Mouse (Mus musculus) regulatory T cell (primary cell): Measurements from ENCODE around the gene Ppfia2.

Experiments used
- in situ Hi-C: fragments of 300-600 bp; cut with MboI, MseI; formaldehyde crosslinking; loops from one replicate; pipeline ENCODE4 v1.15.1; 2025; ENCODE audit warnings: high pct_unique_total_duplicates

The Ppfia2 gene

DNA sequence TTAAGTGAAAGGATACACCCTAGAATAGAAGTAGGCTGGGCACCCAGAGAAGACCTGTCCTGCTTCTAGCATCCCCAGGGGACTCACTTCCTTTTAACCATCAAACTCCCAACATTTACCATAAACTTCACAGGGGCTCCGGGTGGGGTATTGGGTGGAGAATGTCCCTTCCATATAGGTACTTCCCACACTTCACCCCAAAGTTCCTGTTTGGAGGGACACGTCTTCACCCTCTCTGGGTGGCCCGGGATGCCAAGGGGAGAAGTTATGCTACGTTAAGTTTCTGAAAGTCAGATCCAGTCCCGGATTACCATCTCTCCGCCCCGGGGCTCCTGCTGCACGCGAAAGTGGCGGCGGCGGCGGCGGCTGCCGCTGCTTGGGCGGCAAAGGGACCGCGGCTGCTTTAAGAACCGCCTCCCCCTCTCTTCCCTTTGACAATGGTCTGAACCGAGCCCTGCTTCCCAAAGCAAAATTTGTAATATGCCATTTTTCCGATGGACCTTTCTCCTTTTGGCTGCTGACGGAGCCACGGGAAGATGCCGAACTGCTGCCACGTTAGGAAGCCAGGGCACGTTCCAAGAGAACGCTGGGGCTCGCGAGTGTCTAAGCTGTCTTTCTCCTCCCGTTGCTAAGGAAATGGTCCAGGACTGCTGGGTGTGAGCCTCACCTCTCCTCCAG is at the start of gene Ppfia2:
TSS of gene Ppfia2 (plus strand) at position 485 of the 678 bp plus-strand sequence.
- in situ Hi-C loops = no loop called here

DNA sequence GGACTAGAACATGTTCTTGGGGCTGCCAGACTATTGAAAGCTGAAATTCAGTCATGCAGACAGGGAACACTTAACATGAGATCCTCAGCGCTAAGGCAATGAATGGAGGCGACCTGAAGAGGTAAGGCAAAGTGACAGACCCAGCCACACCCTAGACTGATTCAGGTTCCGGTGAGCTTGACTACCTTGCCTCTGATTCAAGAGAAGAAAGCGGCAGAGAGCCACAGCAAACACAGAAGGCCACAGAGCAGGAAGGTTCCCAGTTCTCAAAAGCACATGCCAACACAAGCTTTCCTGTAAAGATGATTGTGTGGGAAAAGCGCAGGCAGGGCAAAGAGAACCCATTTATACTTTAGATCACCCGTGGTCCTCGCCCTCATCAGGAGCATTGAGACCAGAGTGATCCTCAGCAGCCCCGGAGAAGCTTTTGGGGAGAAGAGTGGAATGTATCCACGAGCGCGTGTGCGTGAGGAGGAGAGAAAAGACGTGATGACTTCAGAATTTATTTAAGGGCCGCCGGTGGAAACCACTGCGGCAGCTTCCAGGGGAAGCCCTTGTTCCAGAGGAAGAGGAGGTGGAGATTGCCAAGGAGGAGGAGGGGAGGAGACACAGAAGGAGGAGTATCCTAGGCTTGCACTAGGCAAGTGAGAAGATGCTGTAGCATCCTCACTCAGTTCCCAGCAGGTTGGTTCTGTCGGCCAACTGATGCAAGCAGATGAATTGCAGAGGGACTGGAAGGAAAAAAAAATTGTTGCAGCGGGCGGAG is 1.0 kb upstream of the Ppfia2 start:
- in situ Hi-C loops = no loop called here

DNA sequence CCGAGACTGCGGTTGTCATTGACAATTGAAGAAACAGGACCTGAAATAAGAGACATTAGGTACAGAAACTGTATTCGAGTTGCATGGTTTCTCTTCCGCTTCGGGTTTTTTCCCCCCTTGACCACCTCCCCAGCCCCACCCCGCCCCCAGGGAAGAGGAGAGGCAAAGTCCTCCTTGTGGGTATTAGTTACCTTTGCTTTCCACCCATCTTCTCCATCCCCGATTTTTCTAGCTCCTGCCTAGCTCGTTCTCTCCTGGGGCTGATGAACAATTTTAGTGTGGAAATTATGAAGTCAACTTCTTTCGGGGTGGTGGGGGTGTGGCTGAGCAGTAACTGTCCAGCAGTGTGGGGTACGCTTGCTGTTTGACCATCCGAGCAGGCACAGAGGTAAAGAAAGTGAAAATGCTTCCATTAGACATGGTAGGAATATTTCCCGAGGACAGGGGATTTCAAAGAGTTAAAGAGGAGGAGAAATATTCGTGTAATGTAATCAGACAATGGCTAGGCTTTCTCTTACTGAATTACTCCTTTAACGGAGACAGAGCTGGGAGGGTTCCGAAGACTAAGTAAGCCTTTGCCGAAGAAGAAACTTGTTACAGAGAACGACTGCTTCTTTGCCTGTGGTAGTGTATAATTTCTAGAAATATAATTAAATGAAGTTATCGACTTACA is 530 bp downstream of the Ppfia2 start:
- in situ Hi-C loops = no loop called here

DNA sequence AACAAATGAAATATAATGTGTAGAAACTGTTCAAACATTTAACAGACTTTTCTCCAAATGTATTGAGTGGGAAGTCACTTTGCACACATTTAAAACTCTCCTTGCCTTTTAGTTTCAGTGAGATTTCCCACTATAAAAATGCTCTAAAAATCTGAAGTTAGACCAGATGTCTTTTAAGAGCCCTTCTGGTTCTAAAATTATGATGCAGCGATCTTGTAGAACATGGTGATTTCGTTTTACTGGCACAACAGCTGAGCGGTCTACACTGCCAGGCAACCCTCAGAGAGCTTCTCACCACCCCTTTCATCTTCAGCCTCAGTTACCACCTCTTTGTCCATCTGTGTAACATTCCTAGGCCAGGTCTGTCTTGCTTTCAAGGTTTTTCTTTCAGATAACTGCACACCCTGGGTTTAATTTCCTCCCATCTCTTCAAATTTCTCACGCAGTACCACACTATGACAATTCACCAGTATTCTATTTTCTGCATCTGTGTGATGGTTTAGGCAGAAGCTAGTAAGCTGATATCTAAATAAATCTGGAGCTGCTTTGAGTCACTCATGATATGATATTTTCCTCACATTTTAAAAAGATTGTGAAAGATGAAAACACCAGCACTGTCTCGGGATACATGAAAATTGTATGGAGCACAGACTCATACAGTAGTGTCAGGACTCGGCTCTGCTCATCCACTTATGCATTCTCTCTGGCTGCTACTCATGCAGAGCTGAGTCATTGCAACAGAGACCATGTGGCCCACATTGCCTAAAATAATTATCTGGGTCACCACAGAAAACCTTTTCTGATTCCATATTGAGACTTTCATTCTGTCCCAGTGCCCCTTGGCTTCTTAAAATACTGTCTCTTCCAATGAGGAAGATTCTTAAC is 39.4 kb downstream of the Ppfia2 start:
- in situ Hi-C loops = no loop called here

- in situ Hi-C loops = no loop called here
These were observed 95.9 kb downstream of the Ppfia2 start for GRCm38 (mm10) chr10:106566036-106566435.

DNA sequence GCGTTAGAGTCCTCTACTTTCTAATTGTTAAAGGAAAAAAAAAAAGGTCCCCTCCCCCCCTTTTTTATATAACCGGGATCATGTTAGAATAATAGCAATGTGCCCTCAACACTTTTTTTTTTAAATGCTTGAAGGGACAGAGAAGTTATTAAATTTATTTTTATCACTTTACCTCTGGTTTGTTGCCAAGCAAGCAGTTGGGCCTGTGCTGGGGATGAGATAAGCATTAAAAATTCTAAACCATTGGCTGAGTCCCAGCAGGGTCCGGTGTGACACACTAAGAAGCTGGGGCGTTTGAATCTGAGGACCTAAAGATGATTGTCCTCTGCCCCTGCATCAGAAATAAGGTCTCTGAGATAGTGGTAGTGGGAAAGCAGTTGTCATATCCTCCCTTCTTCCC is 114.9 kb downstream of the Ppfia2 start:
- in situ Hi-C loops = no loop called here

GRCm38 (mm10) chr10:106585476-106586080 is 115.4 kb downstream of the Ppfia2 start:
- in situ Hi-C loops = no loop called here

DNA sequence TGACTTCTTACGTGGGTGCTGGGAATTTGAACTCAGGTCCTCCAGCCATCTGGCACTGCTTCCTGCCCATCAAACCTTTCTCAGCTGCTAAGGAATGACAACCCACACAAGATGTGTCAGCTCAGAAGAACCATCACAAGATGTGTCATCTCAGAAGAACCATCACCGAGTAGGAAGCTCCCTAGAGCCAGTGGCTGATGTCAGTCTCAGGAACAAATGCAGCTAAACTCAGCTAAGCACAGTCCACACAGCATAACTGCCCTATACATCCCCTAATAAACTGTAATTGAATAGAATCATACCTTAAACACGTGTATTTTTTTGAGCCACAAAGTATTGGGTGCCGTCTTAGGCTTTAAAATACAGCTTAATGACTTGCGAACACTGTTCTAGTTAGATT is 117.7 kb downstream of the Ppfia2 start:
- in situ Hi-C loops = no loop called here

- in situ Hi-C loops = loop anchor here (10.0 kb wide), 1 partner anchor 726 kb away; no protein-coding TSS in a partner anchor
These were observed 120.8 kb downstream of the Ppfia2 start for GRCm38 (mm10) chr10:106590944-106591343.

GRCm38 (mm10) chr10:106596976-106597375 is 126.8 kb downstream of the Ppfia2 start:
- in situ Hi-C loops = loop anchor here (10.0 kb wide), 1 partner anchor 732 kb away; no protein-coding TSS in a partner anchor

- in situ Hi-C loops = loop anchor here (10.0 kb wide), 1 partner anchor 1471 kb away; no protein-coding TSS in a partner anchor
These were observed 133.3 kb downstream of the Ppfia2 start for GRCm38 (mm10) chr10:106603319-106603898.

DNA sequence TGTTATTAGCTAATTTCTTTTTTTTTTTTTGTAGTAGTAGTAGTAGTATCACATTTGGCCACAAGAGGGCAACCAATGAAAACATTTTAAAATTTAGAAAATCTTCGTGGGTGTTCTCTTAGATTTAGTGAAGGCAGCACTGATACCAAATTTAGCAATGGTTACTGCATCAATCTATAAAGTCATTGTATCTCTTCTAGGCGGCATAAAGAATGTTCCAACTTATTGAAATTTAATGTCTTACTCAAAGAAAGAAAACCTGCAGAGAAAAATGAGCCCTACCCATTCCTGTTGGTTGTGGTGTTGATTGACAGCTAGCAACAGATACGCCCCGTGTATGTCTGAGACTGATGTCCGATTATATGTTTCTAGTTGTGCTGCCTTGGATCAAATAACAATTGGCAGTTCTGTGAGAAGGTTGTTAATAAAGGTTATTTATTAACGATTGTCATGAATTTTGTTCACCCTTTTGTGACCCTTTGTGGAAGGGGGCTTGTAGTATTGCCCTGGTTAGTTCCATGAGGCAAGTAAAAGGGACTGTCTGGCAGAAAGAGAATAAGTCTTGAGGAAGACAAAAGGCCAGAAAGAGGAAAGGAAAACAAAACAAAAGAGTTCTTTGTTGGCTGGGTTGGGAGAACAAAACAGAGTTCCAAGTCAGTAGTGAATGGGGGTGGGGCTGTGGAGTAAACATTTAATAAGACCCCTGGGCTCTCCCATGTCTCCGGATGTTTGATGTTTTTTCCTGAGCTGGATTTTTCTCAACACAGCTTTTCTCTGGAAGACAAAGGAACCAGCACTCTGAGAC is 139.2 kb downstream of the Ppfia2 start:
- in situ Hi-C loops = loop anchor here (10.0 kb wide), 1 partner anchor 1465 kb away; no protein-coding TSS in a partner anchor

DNA sequence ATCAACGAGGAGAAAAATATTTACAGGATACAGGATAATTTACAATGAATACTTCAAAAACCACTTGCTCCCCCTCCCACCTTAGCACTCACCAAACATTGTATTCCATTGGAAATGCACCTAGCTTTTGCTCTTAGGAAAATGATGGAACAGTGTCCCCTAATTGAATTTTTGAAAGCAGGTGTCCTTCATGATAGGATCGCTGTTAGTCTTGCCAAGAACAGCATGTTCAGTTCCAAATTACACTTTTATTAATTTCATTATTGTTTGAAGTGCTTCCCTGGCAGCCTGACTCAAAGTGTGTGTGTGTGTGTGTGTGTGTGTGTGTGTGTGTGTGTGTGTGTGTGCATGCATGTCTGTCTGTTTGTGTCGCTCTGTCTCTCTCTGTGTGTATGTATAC is 140.1 kb downstream of the Ppfia2 start:
- in situ Hi-C loops = no loop called here

DNA sequence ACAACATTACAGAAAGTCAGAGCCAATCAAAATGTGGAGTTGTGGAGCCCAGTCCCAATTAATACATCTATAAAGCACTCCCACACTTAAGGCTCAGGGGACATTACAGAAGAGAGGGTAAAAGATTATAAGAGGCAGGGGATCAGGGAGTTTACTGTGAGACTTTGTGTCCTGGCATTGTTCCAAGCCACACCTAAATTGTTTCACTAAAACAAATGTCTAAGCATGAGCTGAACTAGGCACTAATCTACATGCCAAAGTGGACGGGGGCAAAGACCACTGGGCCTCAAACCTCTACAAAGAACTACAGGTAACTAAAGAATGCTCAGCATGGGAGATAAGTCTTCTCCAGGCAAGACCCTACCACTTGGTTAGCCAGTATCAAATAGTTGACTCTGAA is 148.1 kb downstream of the Ppfia2 start:
- in situ Hi-C loops = no loop called here

DNA sequence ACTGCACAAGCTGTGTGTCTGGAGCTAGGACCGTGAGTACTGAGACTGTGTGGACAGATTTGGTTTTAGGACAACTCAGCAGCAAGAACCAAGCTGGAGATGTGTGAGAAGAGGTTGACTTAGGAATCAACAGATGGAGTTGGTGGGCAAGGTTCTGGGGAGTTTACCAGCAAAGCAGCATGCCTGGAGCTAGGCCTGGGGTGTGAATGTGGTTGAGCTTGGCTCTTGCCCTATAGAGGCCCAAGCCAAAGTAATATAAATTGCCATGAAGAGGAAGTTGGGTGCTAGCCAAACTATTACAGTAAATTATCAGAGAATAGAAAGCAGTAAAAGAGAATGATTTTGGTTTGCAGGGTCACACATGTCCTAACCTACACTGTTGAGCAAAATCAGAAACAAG is 150.8 kb downstream of the Ppfia2 start:
- in situ Hi-C loops = no loop called here

GRCm38 (mm10) chr10:106623342-106623741 is 153.2 kb downstream of the Ppfia2 start:
- in situ Hi-C loops = no loop called here

DNA sequence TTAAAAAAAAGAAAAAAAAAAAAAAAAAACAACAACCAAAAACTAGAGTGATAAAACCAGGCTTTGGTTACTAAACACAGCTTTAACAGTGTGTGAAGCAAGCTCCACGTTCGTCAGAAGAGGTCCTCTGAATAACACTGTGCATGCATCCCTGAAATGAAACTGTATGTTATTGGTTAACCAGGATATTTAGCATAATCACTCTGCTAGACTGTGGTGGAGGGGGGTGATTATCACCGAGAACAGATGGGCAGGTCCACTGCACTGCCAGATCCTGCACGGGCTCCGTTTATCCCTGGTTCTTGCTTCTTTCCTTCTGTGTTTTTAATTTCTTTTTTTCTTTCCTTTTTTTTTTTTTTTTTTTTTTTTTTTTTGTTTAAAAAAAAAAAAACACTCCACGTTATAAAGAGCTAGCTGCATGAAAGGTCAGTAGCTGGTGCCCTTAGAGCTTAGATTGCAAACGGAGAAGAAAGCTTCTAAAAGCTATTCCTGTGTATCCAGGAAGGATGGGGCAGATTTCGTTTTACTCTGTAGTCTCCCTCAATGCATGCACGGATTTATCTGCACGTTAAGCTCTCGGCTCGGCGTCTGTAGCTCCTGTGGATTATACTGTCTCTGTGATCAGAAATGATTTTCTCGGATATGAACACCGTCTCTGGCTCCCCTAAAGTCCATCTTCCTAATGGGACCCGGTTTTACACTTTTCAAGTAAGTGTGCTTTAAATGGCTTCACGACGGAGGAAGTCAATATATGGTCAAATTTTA is 162.2 kb downstream of the Ppfia2 start:
- in situ Hi-C loops = no loop called here

- in situ Hi-C loops = no loop called here
These were observed 163.8 kb downstream of the Ppfia2 start for GRCm38 (mm10) chr10:106633898-106634297.

DNA sequence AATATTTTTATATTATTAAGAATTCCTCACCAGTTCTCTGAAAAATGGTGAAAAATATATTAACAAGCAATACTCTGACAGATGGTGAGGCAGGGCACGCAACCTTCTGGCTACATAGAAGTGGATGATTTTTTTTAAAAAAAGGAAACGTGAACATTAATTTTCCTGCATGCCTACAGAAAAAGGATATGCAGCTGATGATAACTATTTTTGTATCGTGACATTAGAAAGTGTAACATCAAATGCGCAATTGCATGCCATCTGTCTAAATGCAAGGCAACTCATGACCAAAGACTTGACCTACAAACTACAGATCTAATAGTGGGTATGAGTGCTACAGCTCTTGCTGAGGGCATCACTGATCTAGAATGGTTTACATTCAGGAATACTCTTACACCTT is 182.1 kb downstream of the Ppfia2 start:
- in situ Hi-C loops = no loop called here
